Mouse (Mus musculus): ENCODE data around the gene Foxj3. TPM values are rescaled to one million over a fixed set of nuclear protein-coding genes. Genes with fewer than 3 reads are reported as not detected.

The Foxj3 gene
- total RNA-seq, 2 experiments from 2014 or later, result 64.6 to 77.5 TPM

GRCm38 (mm10) chr4:119668596-119668995, 131.8 kb downstream of the Foxj3 start:
- DNase-seq (ENCODE audit: low spot score in 2 of 2), result no peak
- intact Hi-C loops (cut with DNase I), result loop anchor here (10.0 kb wide), 1 partner anchor 424 kb away; no protein-coding TSS in a partner anchor

GRCm38 (mm10) chr4:119669356-119670209, 132.8 kb downstream of the Foxj3 start:
- intact Hi-C loops (cut with DNase I), result loop anchor here (10.0 kb wide), 1 partner anchor 425 kb away; no protein-coding TSS in a partner anchor
- peak in 1 of 2 experiments; percentile 52 for DNase-seq (ENCODE audit: low spot score in 2 of 2)

GRCm38 (mm10) chr4:119670210-119670555, 133.4 kb downstream of the Foxj3 start:
- intact Hi-C loops (cut with DNase I), result no loop called here

GRCm38 (mm10) chr4:119670736-119671135, 133.9 kb downstream of the Foxj3 start:
- intact Hi-C loops (cut with DNase I), result no loop called here
- no peak for DNase-seq (ENCODE audit: low spot score in 2 of 2)

More at GRCm38 (mm10) chr4:119670210-119670555, 133.4 kb downstream of the Foxj3 start:
- DNase-seq (ENCODE audit: low spot score in 2 of 2), result no peak

- no peak for DNase-seq (ENCODE audit: low spot score in 2 of 2)
- intact Hi-C loops (cut with DNase I), result no loop called here
Observed at GRCm38 (mm10) chr4:119671164-119671563, 134.4 kb downstream of the Foxj3 start.

- peak in 1 of 2 experiments; percentile 35 for DNase-seq (ENCODE audit: low spot score in 2 of 2)
- intact Hi-C loops (cut with DNase I), result no loop called here
Observed at GRCm38 (mm10) chr4:119672685-119673084, 135.9 kb downstream of the Foxj3 start.

Other genes starting within 250 kb of the Foxj3 start
- gene Ybx1, start 242.4 kb upstream of the Foxj3 start, total RNA-seq (2021), result 100 to 1,000 TPM; 218 to 230 TPM
- 10 to 100 TPM; 16.2 to 21.6 TPM for gene Ppih, start 216.5 kb upstream of the Foxj3 start, total RNA-seq (2021)
- gene Ccdc30, start 121.5 kb upstream of the Foxj3 start, total RNA-seq (2021), result 10 to 100 TPM; 16.3 to 16.9 TPM
- gene Ppcs, start 114.6 kb upstream of the Foxj3 start, total RNA-seq (2021), result 1 to 10 TPM; 4.7 to 5.2 TPM
- gene Zmynd12, start 114.2 kb upstream of the Foxj3 start, total RNA-seq (2021), result under 1 TPM in 1 of 2 experiments, not detected in 1; 0.25 TPM
- 10 to 100 TPM in 1 of 2 experiments, 1 to 10 TPM in 1; 7.6 to 12.4 TPM for gene Rimkla, start 44.4 kb upstream of the Foxj3 start, total RNA-seq (2021)
- 10 to 100 TPM; 25.2 to 27.3 TPM for gene Frg2f1, start 2.5 kb downstream of the Foxj3 start, total RNA-seq (2021)
- not detected for gene Guca2a, start 100.7 kb downstream of the Foxj3 start, total RNA-seq (2021)
- gene Guca2b, start 122.0 kb downstream of the Foxj3 start, total RNA-seq (2021), result not detected
- gene Hivep3, start 196.8 kb downstream of the Foxj3 start, total RNA-seq (2021), result 10 to 100 TPM; 58.0 to 67.2 TPM